Mouse (Mus musculus) MEL (cell line): Measurements from ENCODE around the gene Prcd.

Experiments
- BHLHE40 ChIP-seq: IDR thresholded peaks from 2 replicates; pipeline ENCODE4 v1.6.1; 2012; ENCODE audit warnings: low read depth, mild to moderate bottlenecking, inconsistent platforms, low read length, improper control_type of control experiment, borderline replicate concordance
- CTCF ChIP-seq, 3 experiments: IDR thresholded peaks in 2 of 3; conservative IDR thresholded peaks in 1 of 3; 2 replicates each; pipeline ENCODE4 v1.5.1; 2011 to 2012; ENCODE audit warnings: low read length in 3 of 3, low read depth in 2 of 3, mild to moderate bottlenecking in 2 of 3, improper control_type of control experiment in 1 of 3, inconsistent platforms in 1 of 3, mixed read lengths in 1 of 3, moderate library complexity in 1 of 3; ENCODE audit not compliant: control insufficient read depth in 1 of 3, insufficient read depth in 1 of 3, poor library complexity in 1 of 3, severe bottlenecking in 1 of 3
- ETS1 ChIP-seq: IDR thresholded peaks from 2 replicates; pipeline ENCODE4 v1.6.1; 2012; ENCODE audit warnings: low read depth, mild to moderate bottlenecking, inconsistent platforms, low read length, improper control_type of control experiment, moderate library complexity
- KAT2A ChIP-seq: conservative IDR thresholded peaks from 2 replicates; pipeline ENCODE4 v1.6.1; 2012; ENCODE audit warnings: low read depth, low read length, improper control_type of control experiment, inconsistent platforms
- MEF2A ChIP-seq: IDR thresholded peaks from 2 replicates; pipeline ENCODE4 v1.6.1; 2014; ENCODE audit warnings: low read depth, mild to moderate bottlenecking, inconsistent platforms, low read length, improper control_type of control experiment; ENCODE audit not compliant: poor library complexity, insufficient replicate concordance, severe bottlenecking; ENCODE audit errors: extremely low read depth
- NRF1 ChIP-seq: IDR thresholded peaks from 2 replicates; pipeline ENCODE4 v1.6.1; 2014; ENCODE audit warnings: low read depth, mild to moderate bottlenecking, inconsistent platforms, low read length, improper control_type of control experiment, moderate library complexity; ENCODE audit not compliant: poor library complexity, insufficient read depth, severe bottlenecking
- POLR2A ChIP-seq, 2 experiments: IDR thresholded peaks; 2 replicates each; pipeline ENCODE4 v1.6.1; 2011 to 2012; ENCODE audit warnings: low read length in 2 of 2, mild to moderate bottlenecking in 2 of 2, control low read depth in 1 of 2, improper control_type of control experiment in 1 of 2, low read depth in 1 of 2, moderate library complexity in 1 of 2; ENCODE audit not compliant: control insufficient read depth in 1 of 2, insufficient read depth in 1 of 2, poor library complexity in 1 of 2
- POLR2AphosphoS5 ChIP-seq: IDR thresholded peaks from 2 replicates; pipeline ENCODE4 v1.6.1; 2012; ENCODE audit warnings: low read depth, borderline replicate concordance, mild to moderate bottlenecking, inconsistent platforms, low read length, moderate library complexity, mixed read lengths
- SIN3A ChIP-seq: IDR thresholded peaks from 2 replicates; pipeline ENCODE4 v1.6.1; 2012; ENCODE audit warnings: low read length, improper control_type of control experiment, inconsistent platforms
- SMC3 ChIP-seq: IDR thresholded peaks from 2 replicates; pipeline ENCODE4 v1.6.1; 2011; ENCODE audit warnings: low read depth, low read length, improper control_type of control experiment
- TAL1 ChIP-seq: IDR thresholded peaks from 2 replicates; pipeline ENCODE4 v1.6.1; 2012; ENCODE audit warnings: mild to moderate bottlenecking, inconsistent platforms, low read length, moderate library complexity, mixed read lengths
- TCF12 ChIP-seq: IDR thresholded peaks from 2 replicates; pipeline ENCODE4 v1.6.1; 2014; ENCODE audit warnings: low read depth, mild to moderate bottlenecking, inconsistent platforms, low read length, improper control_type of control experiment, moderate library complexity
- USF1 ChIP-seq: IDR thresholded peaks from 2 replicates; pipeline ENCODE4 v1.6.1; 2014; ENCODE audit warnings: low read depth, mild to moderate bottlenecking, inconsistent platforms, low read length, improper control_type of control experiment, moderate library complexity

GRCm38 (mm10) chr11:116611883-116612282, 41.5 kb upstream of the Prcd start:
- TF ChIP-seq CTCF (IDR thresholded peaks at IDR 0.05 in 2 of 3, conservative IDR thresholded peaks at IDR 0.05 in 1 of 3; ENCODE audit: control insufficient read depth in 1 of 3, insufficient read depth in 1 of 3, low read depth in 2 of 3, low read length in 3 of 3, poor library complexity in 1 of 3, severe bottlenecking in 1 of 3) (no peak), POLR2A (IDR thresholded peaks at IDR 0.05; ENCODE audit: control insufficient read depth in 1 of 2, insufficient read depth in 1 of 2, low read depth in 1 of 2, low read length in 2 of 2, poor library complexity in 1 of 2) (no peak), SMC3 (no peak), USF1 (no peak), SIN3A (no peak), POLR2AphosphoS5 (no peak), KAT2A (no peak), TCF12 (no peak), MEF2A (no peak), TAL1 (no peak), ETS1 (no peak), BHLHE40 (no peak), NRF1 (no peak)
